30 mouse cellular contexts compared by ENCODE assay signal in the genomic region with DNA sequence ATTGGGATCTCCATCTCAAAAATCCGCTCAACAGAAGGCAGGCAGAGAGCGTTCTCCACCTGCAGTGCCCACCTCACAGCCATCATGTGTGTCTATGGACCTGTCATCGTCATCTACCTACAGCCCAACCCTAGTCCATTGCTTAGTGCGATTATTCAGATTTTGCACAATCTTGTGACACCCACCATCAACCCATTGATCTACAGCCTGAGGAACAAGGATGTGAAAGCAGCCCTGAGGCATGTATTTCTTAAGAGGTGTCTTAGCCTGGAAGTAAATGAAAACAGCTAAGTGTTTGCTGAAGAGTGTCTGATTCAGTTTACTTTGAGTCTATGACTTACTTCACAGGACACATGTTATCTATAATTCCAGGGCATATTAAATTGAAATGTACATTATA. TPM values are rescaled to one million over a fixed set of nuclear protein-coding genes. Genes with fewer than 3 reads are reported as not detected.
"Had no signal": no experiment of that assay in that cellular context is flagged by ENCODE, and none has a peak within 500 bp of the region (broad histone marks: within the 10 kb centered on the region; RNA-seq: fewer than 3 reads in every experiment).

No protein-coding gene starts in this region.

- ATAC-seq: hindbrain, embryonic 16.5 days; hindbrain, postnatal 0 days; inflammation-experienced regulatory T-cells, adult 6 months; intestine, embryonic 15.5 days; intestine, embryonic 16.5 days; intestine, postnatal 0 days had no signal

- DNase-seq: heart, postnatal 10 days; heart, postnatal 14 days; heart, postnatal 36 days; heart, postnatal 4 days; kidney, adult 11 months; kidney, adult 18-20 months; kidney, adult 2 months; kidney, adult 8-10 months; kidney, adult 9 months; kidney, postnatal 10 days; kidney, postnatal 14 days; kidney, postnatal 25 days; kidney, postnatal 36 days; kidney, postnatal 4 days; layer of hippocampus, adult 9-11 months; layer of hippocampus, postnatal 36 days had no signal

RNA-seq across cellular contexts. Expression of a gene that starts 2.5 kb away (rescaled TPM):
- total RNA-seq: heart, postnatal 10 days; heart, postnatal 14 days; heart, postnatal 25 days; heart, postnatal 36 days; heart, postnatal 4 days; hematopoietic stem cell, adult 5-6 weeks; hindbrain, postnatal 0 days; layer of hippocampus, adult 18-20 months; layer of hippocampus, adult 2 months; layer of hippocampus, adult 8-10 months; layer of hippocampus, postnatal 10 days; layer of hippocampus, postnatal 14 days; layer of hippocampus, postnatal 25 days; layer of hippocampus, postnatal 36 days had no signal

RNA-seq across cellular contexts. Expression of a gene that starts 19.6 kb away (rescaled TPM):
- total RNA-seq: heart, postnatal 10 days; heart, postnatal 14 days; heart, postnatal 25 days; heart, postnatal 36 days; heart, postnatal 4 days; hematopoietic stem cell, adult 5-6 weeks; hindbrain, postnatal 0 days; layer of hippocampus, adult 18-20 months; layer of hippocampus, adult 2 months; layer of hippocampus, adult 8-10 months; layer of hippocampus, postnatal 10 days; layer of hippocampus, postnatal 14 days; layer of hippocampus, postnatal 25 days; layer of hippocampus, postnatal 36 days had no signal

RNA-seq across cellular contexts. Expression of a gene that starts 26.2 kb away (rescaled TPM):
- total RNA-seq: heart, postnatal 10 days; heart, postnatal 14 days; heart, postnatal 25 days; heart, postnatal 36 days; heart, postnatal 4 days; hematopoietic stem cell, adult 5-6 weeks; hindbrain, postnatal 0 days; layer of hippocampus, adult 18-20 months; layer of hippocampus, adult 2 months; layer of hippocampus, adult 8-10 months; layer of hippocampus, postnatal 10 days; layer of hippocampus, postnatal 14 days; layer of hippocampus, postnatal 25 days; layer of hippocampus, postnatal 36 days had no signal

RNA-seq across cellular contexts. Expression of a gene that starts 36.9 kb away (rescaled TPM):
- total RNA-seq: heart, postnatal 10 days; heart, postnatal 14 days; heart, postnatal 25 days; heart, postnatal 36 days; heart, postnatal 4 days; hematopoietic stem cell, adult 5-6 weeks; hindbrain, postnatal 0 days; layer of hippocampus, adult 18-20 months; layer of hippocampus, adult 2 months; layer of hippocampus, adult 8-10 months; layer of hippocampus, postnatal 10 days; layer of hippocampus, postnatal 14 days; layer of hippocampus, postnatal 25 days; layer of hippocampus, postnatal 36 days had no signal

RNA-seq across cellular contexts. Expression of a gene that starts 43.2 kb away (rescaled TPM):
- total RNA-seq: hematopoietic stem cell, adult 5-6 weeks had no signal
